Mouse (Mus musculus) embryonic facial prominence, embryonic 10.5 days (tissue): Measurements from ENCODE around the gene Hhat. TPM values are rescaled to one million over a fixed set of nuclear protein-coding genes. Genes with fewer than 3 reads are reported as not detected.
A peak's percentile ranks its signal among the peaks of the same experiment; 100 is the strongest.

ENCODE experiments used
- DNase-seq: peaks from one replicate; pipeline ENCODE4 v3.0.0-alpha.2; 2017; ENCODE audit warnings: low spot score
- H3K27ac ChIP-seq: fragments of 300-500 bp; sonication (generic); replicated peaks from 2 replicates; pipeline ENCODE4 v1.5.1; 2016; ENCODE audit warnings: mild to moderate bottlenecking
- H3K27me3 ChIP-seq: fragments of 300-500 bp; sonication (generic); replicated peaks from 2 replicates; pipeline ENCODE4 v1.6.1; 2016; ENCODE audit warnings: low read depth, mild to moderate bottlenecking; ENCODE audit not compliant: poor library complexity, severe bottlenecking
- H3K36me3 ChIP-seq: fragments of 300-500 bp; sonication (generic); replicated peaks from 2 replicates; pipeline ENCODE4 v1.6.1; 2016; ENCODE audit warnings: mild to moderate bottlenecking, moderate library complexity
- H3K4me1 ChIP-seq: fragments of 300-500 bp; sonication (generic); 2 replicates; pipeline ENCODE4 v1.6.1; 2016
- H3K4me3 ChIP-seq: fragments of 300-500 bp; sonication (generic); 2 replicates; pipeline ENCODE4 v1.5.1; 2016; ENCODE audit warnings: mild to moderate bottlenecking, moderate library complexity
- H3K9me3 ChIP-seq: fragments of 300-500 bp; sonication (generic); 2 replicates; pipeline ENCODE4 v1.6.1; 2016; ENCODE audit warnings: mild to moderate bottlenecking
- WGBS: fragments of 180-500 bp; shearing (Covaris S2); methylation state at CpG from one replicate; pipeline ENCODE4 v1.1.7; 2016; 5-methylcytosine and 5-hydroxymethylcytosine counted together
- polyA plus RNA-seq: library from polyadenylated mRNA; unstranded; fragments of >200 nt; fragmentation: Nextera tagmentation; extraction: Ambion mirVana; gene quantifications from 2 replicates; pipeline ENCODE4 v1.2.1, GENCODE M21; 2016

Gene Hhat
- polyA plus RNA-seq, 1 experiment from 2014 or later = 9.9 TPM

GRCm38 (mm10) chr1:192778206-192778605 is 7.2 kb upstream of the Hhat start:
- no peaks in the 10 kb centered on the region for H3K9me3 ChIP-seq
- WGBS = 93% methylated on average over 4 of the region's 4 CpGs
- 0 out of 2 replicates have a peak overlapping the region, but pooled peaks have one; percentile 59 for H3K27ac ChIP-seq
- H3K4me3 ChIP-seq = no peak overlapping the region
- H3K36me3 ChIP-seq = no peaks in the 10 kb centered on the region
- peaks cover 14% of the 10 kb centered on the region for H3K4me1 ChIP-seq
- no peak for DNase-seq
- H3K27me3 ChIP-seq = no peaks in the 10 kb centered on the region

GRCm38 (mm10) chr1:192770130-192770494 is 911 bp downstream of the Hhat start:
- H3K27ac ChIP-seq = peak overlapping the region; percentile 99
- peak overlapping the region; percentile 85 for H3K4me3 ChIP-seq
- peaks cover 26% of the 10 kb centered on the region for H3K4me1 ChIP-seq
- no peaks in the 10 kb centered on the region for H3K36me3 ChIP-seq
- WGBS = 28% methylated on average over 10 of the region's 10 CpGs
- no peaks in the 10 kb centered on the region; the same call in 1 of the 2 replicates for H3K27me3 ChIP-seq
- H3K9me3 ChIP-seq = no peaks in the 10 kb centered on the region
- DNase-seq = peak; percentile 54

DNA sequence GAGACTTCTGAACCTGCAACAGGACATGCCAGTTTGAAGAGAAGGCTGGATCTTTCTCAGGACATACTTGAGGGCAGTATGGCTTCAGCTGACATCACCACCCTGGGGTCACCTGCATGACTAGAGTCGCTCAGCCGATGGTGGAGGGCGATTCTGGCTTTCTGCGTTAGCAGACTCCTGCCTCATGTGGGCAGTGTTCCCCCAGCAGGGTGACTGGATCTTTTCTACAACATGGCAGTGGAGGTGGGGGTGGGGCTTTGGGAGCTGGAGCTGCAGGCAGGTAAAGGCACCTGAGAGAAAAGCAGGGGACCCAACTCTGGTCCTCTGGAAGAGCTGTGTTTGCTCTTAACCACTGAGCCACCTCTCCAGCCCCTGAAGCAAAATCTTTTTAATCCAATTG is 5.5 kb downstream of the Hhat start:
- no peak overlapping the region for H3K27ac ChIP-seq
- H3K36me3 ChIP-seq = no peaks in the 10 kb centered on the region
- H3K4me1 ChIP-seq = peaks cover 10% of the 10 kb centered on the region
- H3K4me3 ChIP-seq = no peak overlapping the region
- H3K9me3 ChIP-seq = no peaks in the 10 kb centered on the region
- no peaks in the 10 kb centered on the region for H3K27me3 ChIP-seq
- no peak for DNase-seq
- WGBS = 33% methylated on average over 4 of the region's 4 CpGs

- Histone ChIP-seq H3K4me3 (no peak overlapping the region), H3K27ac (no peak overlapping the region), H3K4me1 (peaks cover under 1% of the 10 kb centered on the region; the same call in 1 of the 2 replicates), H3K27me3 (no peaks in the 10 kb centered on the region), H3K36me3 (no peaks in the 10 kb centered on the region), H3K9me3 (no peaks in the 10 kb centered on the region)
- no peak for DNase-seq
- WGBS = 70% methylated on average over 2 of the region's 2 CpGs
Measured at GRCm38 (mm10) chr1:192764547-192764946, 6.5 kb downstream of the Hhat start.

GRCm38 (mm10) chr1:192762946-192763933 is 7.8 kb downstream of the Hhat start:
- Histone ChIP-seq H3K27me3 (no peaks in the 10 kb centered on the region), H3K4me1 (no peaks in the 10 kb centered on the region), H3K27ac (no peak overlapping the region), H3K36me3 (no peaks in the 10 kb centered on the region), H3K9me3 (no peaks in the 10 kb centered on the region), H3K4me3 (no peak overlapping the region)
- DNase-seq = no peak
- WGBS = 82% methylated on average over 7 of the region's 7 CpGs

DNA sequence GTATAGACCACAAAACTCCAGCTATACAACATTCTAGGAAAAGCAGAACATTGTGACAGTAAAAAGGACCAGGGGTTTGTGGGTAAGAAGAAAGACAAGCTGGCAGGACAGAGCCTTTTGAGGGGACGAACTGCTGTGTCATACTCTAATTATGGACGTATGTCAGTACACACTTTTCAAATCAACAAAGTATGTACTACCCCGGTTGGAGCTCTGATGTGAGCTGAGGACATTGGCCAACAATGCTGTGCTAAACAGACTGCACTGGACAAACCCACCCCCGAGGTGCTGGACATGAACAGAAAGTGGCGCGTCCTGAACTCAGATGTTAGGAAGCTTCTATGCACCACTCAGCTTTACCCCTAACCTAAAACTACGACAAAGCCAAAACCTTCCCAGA is 14.3 kb downstream of the Hhat start:
- Histone ChIP-seq H3K4me3 (no peak overlapping the region), H3K4me1 (peaks cover 25% of the 10 kb centered on the region), H3K27me3 (no peaks in the 10 kb centered on the region), H3K27ac (peak overlapping the region; percentile 40; the same call in 1 of the 2 replicates), H3K9me3 (no peaks in the 10 kb centered on the region), H3K36me3 (no peaks in the 10 kb centered on the region)
- 90% methylated on average over 7 of the region's 7 CpGs for WGBS
- DNase-seq = no peak

DNA sequence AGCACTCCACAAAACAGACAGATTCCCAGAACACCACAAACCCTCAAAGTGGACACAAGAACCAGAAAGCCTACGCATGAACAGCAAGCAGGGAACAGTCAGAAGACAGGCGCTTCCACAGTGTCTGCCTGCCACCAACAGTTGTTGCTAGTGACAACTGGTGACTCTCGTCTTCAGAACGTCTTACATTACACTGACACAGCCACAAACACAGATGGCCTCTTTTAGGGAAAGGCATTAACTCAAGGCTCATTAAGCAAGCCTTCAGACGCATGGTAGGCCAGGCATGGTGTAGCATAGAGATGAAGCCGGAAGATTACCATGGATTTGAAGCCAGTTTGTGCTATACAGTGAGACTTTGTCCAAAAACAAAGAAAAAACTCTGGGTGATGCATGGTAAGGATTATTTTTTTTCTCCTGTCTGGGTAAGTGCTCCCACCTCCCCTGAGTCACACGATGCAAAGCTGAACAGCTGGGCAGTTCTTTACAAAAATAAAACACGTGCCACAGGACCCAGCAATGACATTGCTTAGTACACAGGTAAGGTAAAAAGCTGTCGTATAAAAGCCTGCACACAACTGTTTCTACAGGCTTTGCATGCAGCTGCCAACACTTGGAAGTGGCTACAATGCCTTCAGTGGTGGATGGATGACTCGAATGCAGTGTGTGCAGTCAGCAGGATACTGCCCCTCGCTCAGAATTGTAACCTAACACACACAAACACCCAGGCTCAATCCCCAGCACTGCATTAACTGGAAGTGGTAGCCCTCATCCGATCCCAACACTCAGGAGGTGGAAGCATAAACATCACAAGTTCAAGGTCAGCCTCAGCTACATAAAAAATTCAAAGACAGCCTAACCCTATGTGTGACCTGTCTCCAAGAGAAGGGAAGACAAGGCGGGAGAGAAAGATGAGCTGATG is 15.1 kb downstream of the Hhat start:
- no peaks in the 10 kb centered on the region for H3K9me3 ChIP-seq
- no peaks in the 10 kb centered on the region for H3K27me3 ChIP-seq
- 69% methylated on average over 13 of the region's 13 CpGs for WGBS
- no peak for DNase-seq
- H3K36me3 ChIP-seq = no peaks in the 10 kb centered on the region
- H3K4me3 ChIP-seq = no peak overlapping the region
- H3K27ac ChIP-seq = peak overlapping the region; percentile 40
- H3K4me1 ChIP-seq = peaks cover 25% of the 10 kb centered on the region

DNA sequence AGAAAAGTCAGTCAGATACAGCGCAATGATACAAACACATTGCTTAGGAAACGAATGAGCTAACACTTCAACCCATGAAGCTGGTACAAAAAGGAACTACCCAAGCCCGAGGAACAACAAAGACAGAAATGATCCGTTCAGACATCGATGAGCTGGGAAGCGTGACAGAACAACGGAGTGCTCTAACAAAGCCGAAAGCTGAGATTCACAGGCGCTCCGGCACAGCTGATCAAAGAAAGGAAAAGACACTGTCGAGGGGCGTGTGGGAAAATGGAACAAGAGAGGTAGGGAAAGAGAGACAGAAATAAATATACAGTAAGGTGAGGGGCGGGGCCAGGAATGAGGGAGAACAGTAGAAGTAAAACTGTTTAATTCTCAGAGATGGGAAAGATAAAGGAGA is 15.8 kb downstream of the Hhat start:
- no peak for DNase-seq
- peaks cover 25% of the 10 kb centered on the region for H3K4me1 ChIP-seq
- no peaks in the 10 kb centered on the region for H3K9me3 ChIP-seq
- 78% methylated on average over 13 of the region's 13 CpGs for WGBS
- no peak overlapping the region for H3K4me3 ChIP-seq
- no peaks in the 10 kb centered on the region for H3K36me3 ChIP-seq
- peak overlapping the region; percentile 30 for H3K27ac ChIP-seq
- H3K27me3 ChIP-seq = no peaks in the 10 kb centered on the region

DNA sequence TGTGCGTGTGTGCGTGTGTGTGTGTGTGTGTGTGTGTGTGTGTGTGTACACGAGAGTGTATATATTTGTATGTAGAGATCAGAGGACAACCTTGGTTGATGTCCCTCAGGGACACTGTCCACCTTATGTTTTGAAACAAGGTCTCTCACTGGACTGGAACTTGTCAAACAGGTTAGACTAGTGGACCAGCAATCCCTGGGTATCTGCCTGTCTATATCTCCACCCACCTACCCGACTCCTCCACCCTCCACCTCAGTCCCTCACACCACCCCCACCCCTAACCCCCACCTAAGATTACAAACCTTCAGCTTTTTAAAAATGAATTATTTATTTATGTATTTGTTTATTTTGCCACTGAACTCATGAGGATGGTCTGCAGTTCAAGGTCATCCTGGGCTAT is 16.8 kb downstream of the Hhat start:
- Histone ChIP-seq H3K9me3 (no peaks in the 10 kb centered on the region), H3K27me3 (no peaks in the 10 kb centered on the region), H3K4me1 (peaks cover 31% of the 10 kb centered on the region), H3K36me3 (no peaks in the 10 kb centered on the region), H3K27ac (no peak overlapping the region), H3K4me3 (no peak overlapping the region)
- WGBS = 85% methylated on average over 4 of the region's 4 CpGs
- DNase-seq = no peak

GRCm38 (mm10) chr1:192752659-192753601 is 18.1 kb downstream of the Hhat start:
- H3K27ac ChIP-seq = no peak overlapping the region
- H3K27me3 ChIP-seq = no peaks in the 10 kb centered on the region
- H3K4me3 ChIP-seq = no peak overlapping the region
- peaks cover 31% of the 10 kb centered on the region for H3K4me1 ChIP-seq
- H3K9me3 ChIP-seq = no peaks in the 10 kb centered on the region
- WGBS = 64% methylated on average over 8 of the region's 8 CpGs
- no peaks in the 10 kb centered on the region for H3K36me3 ChIP-seq
- DNase-seq = no peak

- Histone ChIP-seq H3K4me1 (peaks cover 20% of the 10 kb centered on the region), H3K4me3 (no peak overlapping the region), H3K27ac (no peak overlapping the region), H3K36me3 (no peaks in the 10 kb centered on the region), H3K27me3 (no peaks in the 10 kb centered on the region), H3K9me3 (no peaks in the 10 kb centered on the region)
- 68% methylated on average over 4 of the region's 4 CpGs for WGBS
- no peak for DNase-seq
Measured at GRCm38 (mm10) chr1:192750042-192750437, 21.0 kb downstream of the Hhat start.
